Mouse (Mus musculus): ENCODE results near the gene Grk1.

GRCm38 (mm10) chr8:13459431-13459830 is 54.5 kb downstream of the Grk1 start:
- TF ChIP-seq EP300 (IDR thresholded peaks at IDR 0.05) (no peak), CTCF (IDR thresholded peaks at IDR 0.05) (no peak)
